Mouse (Mus musculus) stomach, postnatal 0 days (tissue): ENCODE results near the gene Cdh19. TPM values are rescaled to one million over a fixed set of nuclear protein-coding genes. Genes with fewer than 3 reads are reported as not detected.

Experiments used
- ATAC-seq: fragments of 200-750 bp; cut with Nextera tagmentation; 2 replicates; pipeline ENCODE4 v1.8.0; 2017; ENCODE audit not compliant: low FRiP score, low TSS enrichment
- DNase-seq: peaks from one replicate; pipeline ENCODE4 v3.0.0-alpha.2; 2016; ENCODE audit warnings: low spot score
- H3K27ac ChIP-seq: fragments of 300-500 bp; sonication (generic); replicated peaks from 2 replicates; pipeline ENCODE4 v1.5.1; 2014; ENCODE audit warnings: mild to moderate bottlenecking, control low read depth
- H3K27me3 ChIP-seq: fragments of 300-500 bp; sonication (generic); 2 replicates; pipeline ENCODE4 v1.6.1; 2014; ENCODE audit warnings: low read length; ENCODE audit not compliant: control insufficient read depth, insufficient read depth
- H3K36me3 ChIP-seq: fragments of 300-500 bp; sonication (generic); 2 replicates; pipeline ENCODE4 v1.6.1; 2014; ENCODE audit warnings: low read length, mixed read lengths; ENCODE audit not compliant: control insufficient read depth, insufficient read depth
- H3K4me1 ChIP-seq: fragments of 300-500 bp; sonication (generic); replicated peaks from 2 replicates; pipeline ENCODE4 v1.6.1; 2014; ENCODE audit warnings: antibody characterized with exemption; ENCODE audit not compliant: control insufficient read depth, insufficient read depth
- H3K4me2 ChIP-seq: fragments of 300-500 bp; sonication (generic); replicated peaks from 2 replicates; pipeline ENCODE4 v1.6.1; 2014; ENCODE audit warnings: low read depth, mild to moderate bottlenecking, control low read depth, moderate library complexity
- H3K4me3 ChIP-seq: fragments of 300-500 bp; sonication (generic); 2 replicates; pipeline ENCODE4 v1.5.1; 2014; ENCODE audit warnings: low read depth, low read length, control low read depth
- H3K9ac ChIP-seq: fragments of 300-500 bp; sonication (generic); 2 replicates; pipeline ENCODE4 v1.6.1; 2014; ENCODE audit warnings: mild to moderate bottlenecking, low read length, control low read depth, mixed read lengths
- H3K9me3 ChIP-seq: fragments of 300-500 bp; sonication (generic); 2 replicates; pipeline ENCODE4 v1.6.1; 2016; ENCODE audit warnings: low read length; ENCODE audit not compliant: control insufficient read depth
- CTCF ChIP-seq: IDR thresholded peaks from 2 replicates; pipeline ENCODE4 v1.5.1; 2016; ENCODE audit warnings: antibody characterized with exemption, low read depth, mild to moderate bottlenecking, moderate library complexity
- EP300 ChIP-seq: optimal IDR thresholded peaks from 2 replicates; pipeline ENCODE3; 2016; ENCODE audit warnings: antibody characterized with exemption
- WGBS: fragments of 180-500 bp; shearing (Covaris S2); extraction: QIAGEN DNeasy Blood & Tissue Kit; methylation state at CpG from one replicate; pipeline ENCODE4 v1.1.7; 2014; 5-methylcytosine and 5-hydroxymethylcytosine counted together
- polyA plus RNA-seq: library from polyadenylated mRNA; unstranded; fragments of >200 nt; fragmentation: Nextera tagmentation; extraction: Ambion mirVana; gene quantifications from 2 replicates; pipeline ENCODE4 v1.2.1, GENCODE M21; 2015

The Cdh19 gene
- polyA plus RNA-seq, 1 experiment from 2014 or later: 0.76 TPM

DNA sequence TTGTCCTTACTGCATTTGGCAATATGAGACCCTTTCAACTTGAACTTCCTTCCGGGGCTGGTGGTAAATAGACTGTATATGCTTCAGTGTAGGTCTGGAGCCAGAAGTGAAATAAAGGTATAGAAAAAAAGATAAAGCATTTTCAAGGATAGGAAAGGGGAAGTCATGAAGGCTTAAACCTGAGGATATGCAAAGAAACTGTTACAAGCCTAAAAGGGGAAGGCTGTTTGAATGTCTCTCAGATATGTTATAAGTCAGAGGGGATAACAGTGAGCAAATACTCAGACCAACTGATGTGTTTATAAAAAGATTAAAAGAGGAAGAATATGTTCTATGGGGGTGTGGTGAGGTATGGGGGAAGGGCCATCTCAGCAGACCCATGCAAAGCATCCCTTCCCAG lies 68.2 kb downstream of the Cdh19 start:
- H3K4me2 ChIP-seq: no peak overlapping the region
- H3K4me1 ChIP-seq: no peaks in the 10 kb centered on the region
- no peak overlapping the region for H3K4me3 ChIP-seq
- no peak for ATAC-seq
- no peak overlapping the region for H3K27ac ChIP-seq
- DNase-seq: no peak
- 85% methylated on average over 1 of the region's 1 CpGs for WGBS
- H3K27me3 ChIP-seq: no peaks in the 10 kb centered on the region
- H3K9ac ChIP-seq: no peak overlapping the region
- no peaks in the 10 kb centered on the region for H3K9me3 ChIP-seq
- TF ChIP-seq CTCF (no peak), EP300 (no peak)
- no peaks in the 10 kb centered on the region for H3K36me3 ChIP-seq

- H3K9ac ChIP-seq: no peak overlapping the region
- DNase-seq (no peak), ATAC-seq (no peak)
- no peak overlapping the region for H3K27ac ChIP-seq
- H3K4me3 ChIP-seq: no peak overlapping the region
- no peaks in the 10 kb centered on the region for H3K4me1 ChIP-seq
- H3K4me2 ChIP-seq: no peak overlapping the region
- H3K27me3 ChIP-seq: no peaks in the 10 kb centered on the region
- H3K36me3 ChIP-seq: no peaks in the 10 kb centered on the region
- H3K9me3 ChIP-seq: no peaks in the 10 kb centered on the region
- WGBS: 76% methylated on average over 2 of the region's 2 CpGs
- TF ChIP-seq CTCF (no peak), EP300 (no peak)
Observed at GRCm38 (mm10) chr1:110904266-110904665, 73.1 kb downstream of the Cdh19 start.
